Mouse (Mus musculus) yolk sac, embryonic 10.5 days (tissue): ENCODE measurements at regions not wholly inside any gene's neighbourhood (a gene's known extent, or its start where the extent isn't known, plus 50 kb on each side); places are given as distances from the start of the nearest gene placed in this dataset.

Source experiments
- DNase-seq: peaks from one replicate; pipeline ENCODE4 v3.0.0-alpha.2; 2017; ENCODE audit warnings: low spot score

- DNase-seq: no peak
Measured at GRCm38 (mm10) chr1:126917872-126918271, 87.3 kb upstream of the Nckap5 start.

DNA sequence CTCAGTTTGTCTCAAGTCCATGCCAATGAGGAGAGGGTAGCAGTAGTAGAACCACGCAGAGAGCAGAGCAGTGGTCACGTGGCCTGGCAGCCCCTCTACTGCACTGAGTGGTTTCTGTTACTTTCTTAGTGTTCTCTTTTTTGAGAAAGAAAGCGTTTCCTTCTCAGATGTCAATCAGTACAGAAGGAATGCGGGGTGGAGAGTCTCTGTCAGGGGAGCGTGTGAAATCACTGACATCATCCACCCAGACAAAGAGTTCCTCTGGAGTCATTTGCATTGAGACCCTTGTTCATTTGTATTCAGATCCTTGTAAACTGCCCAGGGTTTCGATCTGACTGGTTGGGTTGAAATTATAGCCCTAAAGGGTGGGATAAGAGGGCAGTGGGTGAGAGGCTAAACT lies 85.8 kb upstream of the Nckap5 start:
- DNase-seq: no peak

GRCm38 (mm10) chr1:126911277-126912060 lies 80.9 kb upstream of the Nckap5 start:
- no peak for DNase-seq

DNA sequence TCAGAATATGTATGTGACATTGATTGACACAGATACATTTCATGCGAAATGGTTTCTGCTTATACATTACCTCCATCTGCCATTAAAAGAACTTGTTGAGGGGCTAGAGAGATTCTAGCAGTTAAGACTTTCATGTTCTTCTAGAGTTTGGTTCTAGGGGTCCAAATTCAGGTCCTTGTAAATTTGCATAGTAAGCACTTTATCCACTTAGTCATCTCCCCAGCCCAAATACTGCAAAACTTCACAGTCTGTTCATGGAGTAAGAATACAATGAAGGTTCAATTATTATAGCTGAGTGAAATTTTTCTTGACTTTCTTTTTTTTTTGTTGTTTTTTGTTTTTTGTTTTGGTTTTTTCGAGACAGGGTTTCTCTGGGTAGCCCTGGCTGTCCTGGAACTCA lies 76.8 kb upstream of the Nckap5 start:
- DNase-seq: no peak

DNA sequence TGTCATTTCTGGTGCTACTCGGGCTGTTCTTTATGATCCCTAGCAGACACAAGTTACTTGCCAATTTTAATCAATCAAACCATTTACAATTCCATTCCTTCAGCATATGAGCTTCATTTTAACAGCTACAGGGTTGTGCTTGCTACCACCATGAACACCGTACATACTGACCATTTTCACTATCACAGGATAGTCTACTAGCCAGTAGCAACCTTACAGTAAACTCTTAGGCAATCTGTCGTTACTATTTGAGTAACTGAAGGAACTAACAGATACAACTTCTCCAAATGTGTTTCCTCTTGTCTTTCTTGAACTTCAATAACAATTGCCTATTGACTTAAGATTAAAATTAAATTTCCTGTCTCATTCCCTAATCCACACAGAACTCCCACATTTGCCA lies 67.9 kb upstream of the Nckap5 start:
- DNase-seq: no peak

DNA sequence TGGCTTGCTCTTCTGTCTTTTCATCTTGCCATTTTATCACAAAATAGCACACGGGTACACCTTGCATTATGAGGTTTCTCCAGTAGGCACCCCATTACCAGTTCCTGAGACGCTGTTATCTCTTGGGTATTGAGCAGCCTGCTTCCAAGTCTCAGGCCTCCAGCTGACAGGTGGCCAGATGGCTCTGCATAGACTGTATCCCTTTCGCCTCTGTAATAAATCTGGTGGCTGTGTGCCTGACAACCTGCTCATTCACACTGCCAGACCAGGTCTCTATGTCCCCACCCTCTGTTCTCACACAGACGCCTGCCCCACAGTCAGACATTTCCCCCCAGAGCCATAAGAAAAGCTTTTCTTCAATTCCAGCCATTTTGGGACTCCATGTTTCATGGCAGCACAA lies 66.3 kb upstream of the Nckap5 start:
- DNase-seq: no peak

DNA sequence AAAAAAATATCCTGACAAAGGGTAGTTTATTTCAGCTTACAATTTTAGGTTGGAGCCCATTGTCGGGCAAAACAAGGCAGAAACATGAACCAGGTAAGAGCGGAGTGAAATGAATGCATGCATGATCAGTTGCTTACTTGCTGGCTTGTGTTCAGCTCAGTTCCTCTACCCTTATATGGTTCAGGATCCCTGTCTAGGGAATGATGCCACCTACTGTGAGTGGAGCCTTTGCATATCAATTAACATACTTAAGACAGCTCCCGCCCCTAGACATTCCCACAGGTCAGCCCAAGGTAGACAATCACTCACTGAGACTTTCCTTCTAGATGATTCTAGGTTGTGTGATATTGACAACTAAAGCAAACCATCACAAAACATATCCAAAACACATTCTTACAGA lies 50.2 kb upstream of the Nckap5 start:
- DNase-seq: no peak
